Mouse (Mus musculus) retina, postnatal 1 day (tissue): ENCODE results near the gene Rsl1.
"Not testable (repeated sequence)": the region's sequence is repeated elsewhere in the genome, so short reads cannot be mapped to it uniquely, and the experiment has no call there.

Experiments used
- DNase-seq: peaks from one replicate; pipeline ENCODE4 v3.0.0-alpha.2; 2012

Rsl1 gene

DNA sequence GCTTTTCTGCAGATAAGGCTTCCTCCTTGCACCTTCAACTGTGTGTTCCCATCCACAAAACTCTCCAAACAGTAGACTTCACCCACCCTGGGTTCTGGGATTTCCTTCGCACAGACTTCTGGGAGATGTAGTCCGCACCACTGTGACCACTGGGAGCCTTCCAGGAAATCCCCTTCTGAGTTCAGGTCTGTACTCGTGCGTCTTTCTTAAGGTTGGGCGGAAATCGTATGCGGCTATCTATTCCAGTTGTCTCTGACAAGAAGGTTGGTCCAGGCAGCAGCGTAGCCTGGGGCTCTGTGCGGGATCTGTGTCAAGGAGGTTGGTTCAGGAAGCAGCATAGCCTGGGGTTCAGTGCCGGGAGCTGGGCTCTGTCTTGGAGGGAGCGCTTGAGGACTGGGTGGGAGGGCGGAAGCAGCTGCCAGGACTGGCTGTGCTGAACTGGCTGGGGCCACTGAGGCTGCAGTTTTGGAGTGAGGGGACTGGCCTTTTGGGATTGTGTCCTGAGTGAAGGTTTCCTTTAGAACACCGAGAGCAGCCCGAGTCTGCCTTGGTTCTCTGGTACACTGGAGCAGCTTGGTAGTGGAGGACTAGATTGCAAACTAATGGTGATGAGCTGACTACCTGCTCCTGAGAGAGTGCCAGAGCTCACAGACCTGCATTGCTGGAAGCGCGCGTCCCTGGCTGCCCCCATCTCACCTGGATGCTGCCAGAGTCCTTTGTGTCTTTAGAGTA, at the start of gene Rsl1:
TSS of gene Rsl1 (plus strand) at position 192 of the 732 bp plus-strand sequence.
- peak; percentile 77 for DNase-seq

DNA sequence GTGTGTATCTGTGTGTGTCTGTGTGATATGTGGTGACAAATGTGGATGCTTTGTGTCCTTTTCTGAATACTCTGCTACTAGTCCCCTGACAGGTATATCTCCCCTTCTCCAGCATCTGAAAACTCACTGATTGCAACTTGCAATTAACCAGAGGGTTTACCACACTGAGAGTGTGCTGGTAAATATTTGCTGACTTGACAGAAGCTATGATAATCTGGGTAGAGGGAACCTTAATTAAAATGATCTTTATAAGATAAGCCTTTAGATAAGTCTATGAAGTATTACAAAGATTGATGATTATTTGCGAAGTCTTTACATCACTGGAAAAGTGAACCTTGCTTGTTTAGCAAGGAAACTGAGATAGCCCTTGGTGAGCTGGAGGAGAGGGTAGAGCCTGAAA, 48.5 kb upstream of the Rsl1 start:
- no peak for DNase-seq

DNA sequence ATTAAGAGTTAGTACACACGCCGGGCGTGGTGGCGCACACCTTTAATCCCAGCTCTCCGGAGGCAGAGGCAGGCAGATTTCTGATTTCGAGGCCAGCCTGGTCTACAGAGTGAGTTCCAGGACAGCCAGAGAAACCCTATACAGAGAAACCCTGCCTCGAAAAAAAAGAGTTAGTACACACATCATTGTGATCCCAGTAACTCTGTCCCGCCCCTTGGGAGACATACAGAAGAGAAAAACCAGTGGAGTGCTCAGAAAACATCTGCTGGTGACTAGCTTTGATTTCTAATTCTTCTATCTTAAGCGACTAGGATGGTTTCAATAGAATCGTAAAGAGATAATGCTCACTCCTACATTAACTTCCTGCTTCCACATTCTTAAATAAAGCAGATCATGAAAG, 45.5 kb upstream of the Rsl1 start:
- DNase-seq, result not testable (repeated sequence)

DNA sequence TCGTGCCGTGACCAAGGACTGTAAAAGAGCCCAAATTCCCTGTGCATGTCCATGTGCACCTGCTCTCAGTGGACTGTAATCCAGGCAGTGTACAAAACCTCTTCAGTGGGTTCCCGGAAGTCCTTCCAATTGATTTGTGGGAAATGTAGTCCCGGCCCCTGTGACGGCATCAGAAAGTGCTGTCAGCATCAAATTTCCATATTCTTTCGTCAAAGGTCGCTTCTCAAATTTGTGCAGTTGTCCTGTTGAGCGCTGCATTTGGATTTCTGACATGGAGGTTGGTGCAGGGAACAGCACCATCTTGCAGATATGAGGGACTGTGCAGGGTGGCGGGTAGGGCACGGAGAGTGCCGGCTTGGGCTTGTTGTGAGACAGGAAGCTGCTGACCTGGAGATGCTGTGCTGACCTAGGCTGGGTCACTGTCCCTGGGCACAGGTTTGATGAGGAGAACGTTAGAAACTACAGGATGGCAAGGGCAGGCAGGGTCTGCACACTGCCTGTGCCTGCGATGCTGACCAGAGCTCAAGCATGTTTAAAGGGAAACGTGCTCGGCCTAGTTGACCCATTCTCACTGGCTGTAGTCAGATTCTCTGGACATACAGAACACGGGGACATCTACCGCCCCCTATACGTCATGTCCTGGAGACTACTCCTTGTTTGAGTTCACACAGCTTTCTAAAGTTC, 44.8 kb upstream of the Rsl1 start:
- DNase-seq, result peak; percentile 95

DNA sequence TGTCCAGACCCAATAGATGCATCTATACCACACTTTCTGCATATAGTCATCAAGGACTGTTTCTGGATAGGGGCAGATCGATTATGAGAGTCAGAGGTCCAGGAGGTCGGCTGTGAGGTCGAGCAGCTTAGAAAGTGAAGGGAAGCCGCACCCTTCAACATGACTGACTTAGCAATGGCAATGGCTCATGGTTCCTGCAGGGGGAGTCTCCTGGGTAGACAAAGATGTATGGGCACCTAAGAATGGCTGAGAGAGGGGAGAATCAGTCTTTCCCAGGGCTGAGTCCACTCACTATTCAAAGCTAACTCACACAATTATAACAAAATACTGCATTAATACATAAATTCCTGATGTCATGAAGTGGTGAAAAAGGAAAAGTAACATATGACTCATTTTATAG, 6.9 kb upstream of the Rsl1 start:
- not testable (repeated sequence) for DNase-seq

DNA sequence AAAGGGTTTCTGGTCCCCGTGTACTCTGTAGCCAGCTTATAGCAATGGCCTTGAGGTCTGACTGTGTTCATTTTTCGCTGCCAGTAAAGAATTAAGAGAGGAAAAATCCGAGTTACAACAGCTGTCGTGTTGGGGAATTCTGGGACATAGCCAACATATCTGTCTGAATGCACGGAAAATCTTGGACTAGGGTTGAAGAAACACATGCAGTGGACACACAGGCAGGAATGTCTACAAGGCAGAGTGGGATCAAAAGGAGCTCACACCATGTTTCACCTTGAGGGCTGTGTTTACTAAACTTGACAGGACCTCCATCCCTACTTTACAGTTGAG, 707 bp downstream of the Rsl1 start:
- DNase-seq, result peak; percentile 3

DNA sequence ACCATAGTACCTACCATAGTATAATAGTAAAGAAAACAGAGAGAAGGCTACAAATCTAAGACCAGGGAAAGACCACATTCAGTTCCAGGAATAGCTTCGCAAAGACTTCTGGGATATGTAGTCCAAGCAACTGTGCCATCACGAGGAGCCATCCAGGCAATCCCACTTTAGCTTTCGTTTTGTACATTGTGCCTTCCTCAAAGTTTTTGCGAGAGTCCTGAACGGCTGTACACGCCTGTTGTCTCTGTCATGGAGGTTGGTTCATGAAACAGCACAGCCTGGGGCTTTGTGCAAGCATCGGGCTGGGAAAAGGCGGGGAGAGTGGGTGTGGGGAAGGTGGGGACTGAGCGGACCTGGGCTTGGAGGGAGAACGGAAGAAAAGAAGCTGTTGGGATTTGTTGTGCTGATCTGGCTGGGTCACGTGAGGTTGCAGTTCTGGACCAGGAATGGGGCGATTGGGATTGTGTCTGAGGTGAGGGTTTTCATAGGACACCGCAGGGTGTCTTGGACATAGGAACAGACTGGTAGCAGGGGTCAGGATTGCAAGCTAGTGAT, 21.4 kb downstream of the Rsl1 start, which contains the start of gene Zfp455:
TSS of gene Zfp455 (plus strand) at position 167 of the 555 bp plus-strand sequence.
- DNase-seq, result peak; percentile 88

DNA sequence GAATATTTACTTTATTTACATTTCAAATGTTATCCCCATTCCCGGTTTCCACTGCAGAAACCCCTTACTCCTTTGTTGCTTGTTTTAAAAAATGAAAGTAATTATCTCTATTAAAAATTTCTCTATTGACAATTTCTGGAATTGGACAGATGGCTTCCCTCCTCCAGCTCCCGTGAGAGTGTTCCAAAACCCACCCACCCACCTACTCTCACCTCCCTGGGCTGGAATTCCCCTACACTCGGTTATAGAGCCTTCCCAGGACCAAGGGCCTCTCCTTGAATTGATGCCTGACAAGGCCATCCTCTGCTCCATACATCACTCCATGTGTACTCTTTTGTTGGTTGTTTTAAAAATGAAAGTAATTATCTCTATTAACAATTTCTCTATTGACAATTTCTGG, 28.7 kb downstream of the Rsl1 start:
- DNase-seq, result no peak

DNA sequence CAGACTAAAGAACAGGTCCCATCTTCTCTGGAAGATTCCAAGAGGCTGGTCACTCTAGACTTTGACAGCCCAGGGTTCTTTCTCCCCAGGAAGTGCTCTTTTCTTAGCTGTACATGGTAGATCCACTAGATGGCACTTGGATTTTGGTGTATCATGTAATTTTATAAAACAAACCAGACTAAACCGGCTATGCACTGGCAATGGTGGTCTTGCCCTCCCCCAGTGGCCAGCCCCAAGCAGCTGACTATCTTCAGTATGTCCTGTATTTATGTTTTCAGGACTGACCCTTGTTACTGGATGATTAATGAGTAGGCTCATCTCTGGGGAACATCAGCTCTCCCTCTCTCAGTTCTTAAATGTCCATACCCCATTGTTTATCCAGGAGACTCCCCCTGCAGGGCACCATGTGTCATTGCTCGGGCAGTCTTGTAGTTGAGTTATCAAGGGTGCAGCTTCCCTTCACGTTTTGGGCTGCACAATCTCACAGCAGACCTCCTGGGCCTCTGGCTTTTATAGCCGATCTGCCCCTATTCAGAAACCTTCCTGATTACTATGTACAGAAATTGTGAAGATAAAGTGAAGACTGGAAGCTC, 41.1 kb downstream of the Rsl1 start:
- DNase-seq, result peak; percentile 16
